Mouse (Mus musculus) left cerebral cortex, postnatal 14 days (tissue): ENCODE measurements around the gene Glmp. TPM values are rescaled to one million over a fixed set of nuclear protein-coding genes. Genes with fewer than 3 reads are reported as not detected.

Experiments used
- DNase-seq, 2 experiments: peaks; one replicate each; pipeline ENCODE4 v3.0.0; 2021 to 2022; ENCODE audit warnings: low spot score in 2 of 2, mixed read lengths in 1 of 2
- intact Hi-C: fragments of 180-260 bp; cut with DNase I; formaldehyde crosslinking; loops from one replicate; pipeline ENCODE4 v1.15.1; 2025
- total RNA-seq, 2 experiments: library from RNA; stranded (reverse); gene quantifications; 2 replicates each; pipeline ENCODE4 v1.2.3; 2021

Gene Glmp
- total RNA-seq, 2 experiments from 2014 or later = 84.4 to 93.6 TPM

- DNase-seq = no peak
- intact Hi-C loops = no loop called here
These were observed 9.3 kb downstream of the Glmp start for GRCm38 (mm10) chr3:88334029-88334658.

- no peak for DNase-seq
- intact Hi-C loops = no loop called here
These were observed 10.1 kb downstream of the Glmp start for GRCm38 (mm10) chr3:88334902-88335435.

GRCm38 (mm10) chr3:88335436-88336053, 10.7 kb downstream of the Glmp start:
- DNase-seq = no peak
- intact Hi-C loops = no loop called here

- peak; percentile 95 to 97 for DNase-seq
These were observed 11.5 kb downstream of the Glmp start, which contains the start of the genes Tmem79 and Smg5 for GRCm38 (mm10) chr3:88336058-88337013. TSS of gene Tmem79 (minus strand) at chr3:88336148. TSS of gene Smg5 (plus strand) at chr3:88336260.

GRCm38 (mm10) chr3:88337367-88338020, 12.7 kb downstream of the Glmp start:
- peak in 1 of 2 experiments; percentile 34 for DNase-seq
- intact Hi-C loops = no loop called here

More at GRCm38 (mm10) chr3:88336058-88337013, 11.5 kb downstream of the Glmp start, which contains the start of the genes Tmem79 and Smg5:
- intact Hi-C loops = no loop called here

GRCm38 (mm10) chr3:88338316-88338715, 13.5 kb downstream of the Glmp start:
- intact Hi-C loops = no loop called here
- no peak for DNase-seq

GRCm38 (mm10) chr3:88339006-88339405, 14.2 kb downstream of the Glmp start:
- intact Hi-C loops = no loop called here

GRCm38 (mm10) chr3:88350732-88351131, 25.9 kb downstream of the Glmp start:
- intact Hi-C loops = no loop called here
- DNase-seq = no peak

More at GRCm38 (mm10) chr3:88339006-88339405, 14.2 kb downstream of the Glmp start:
- no peak for DNase-seq

GRCm38 (mm10) chr3:88352907-88353306, 28.1 kb downstream of the Glmp start:
- intact Hi-C loops = no loop called here
- no peak for DNase-seq

- DNase-seq = no peak
These were observed 29.8 kb downstream of the Glmp start for GRCm38 (mm10) chr3:88354396-88355165.

GRCm38 (mm10) chr3:88359584-88359983, 34.8 kb downstream of the Glmp start:
- intact Hi-C loops = no loop called here
- DNase-seq = no peak

More at GRCm38 (mm10) chr3:88354396-88355165, 29.8 kb downstream of the Glmp start:
- intact Hi-C loops = no loop called here

GRCm38 (mm10) chr3:88359989-88360388, 35.2 kb downstream of the Glmp start:
- intact Hi-C loops = no loop called here
- DNase-seq = no peak

GRCm38 (mm10) chr3:88361096-88361495, 36.3 kb downstream of the Glmp start:
- DNase-seq = no peak
- intact Hi-C loops = no loop called here

- intact Hi-C loops = no loop called here
- no peak for DNase-seq
These were observed 36.9 kb downstream of the Glmp start for GRCm38 (mm10) chr3:88361612-88362313.

GRCm38 (mm10) chr3:88363700-88364099, 38.9 kb downstream of the Glmp start:
- intact Hi-C loops = no loop called here
- peak in 1 of 2 experiments; percentile 39 for DNase-seq

GRCm38 (mm10) chr3:88364337-88364736, 39.5 kb downstream of the Glmp start, which contains the start of gene Paqr6:
TSS of gene Paqr6 (plus strand) at chr3:88364584.
- no peak for DNase-seq
- intact Hi-C loops = no loop called here

GRCm38 (mm10) chr3:88365705-88366361, 41.0 kb downstream of the Glmp start:
- no peak for DNase-seq
- intact Hi-C loops = no loop called here
